Mouse (Mus musculus): Measurements from ENCODE around the gene Maff. TPM values are rescaled to one million over a fixed set of nuclear protein-coding genes. Genes with fewer than 3 reads are reported as not detected.
A peak's percentile ranks its signal among the peaks of the same experiment; 100 is the strongest.

Maff gene
- total and polyA plus RNA-seq, 2 experiments from 2014 or later, result 1.8 to 19.4 TPM

DNA sequence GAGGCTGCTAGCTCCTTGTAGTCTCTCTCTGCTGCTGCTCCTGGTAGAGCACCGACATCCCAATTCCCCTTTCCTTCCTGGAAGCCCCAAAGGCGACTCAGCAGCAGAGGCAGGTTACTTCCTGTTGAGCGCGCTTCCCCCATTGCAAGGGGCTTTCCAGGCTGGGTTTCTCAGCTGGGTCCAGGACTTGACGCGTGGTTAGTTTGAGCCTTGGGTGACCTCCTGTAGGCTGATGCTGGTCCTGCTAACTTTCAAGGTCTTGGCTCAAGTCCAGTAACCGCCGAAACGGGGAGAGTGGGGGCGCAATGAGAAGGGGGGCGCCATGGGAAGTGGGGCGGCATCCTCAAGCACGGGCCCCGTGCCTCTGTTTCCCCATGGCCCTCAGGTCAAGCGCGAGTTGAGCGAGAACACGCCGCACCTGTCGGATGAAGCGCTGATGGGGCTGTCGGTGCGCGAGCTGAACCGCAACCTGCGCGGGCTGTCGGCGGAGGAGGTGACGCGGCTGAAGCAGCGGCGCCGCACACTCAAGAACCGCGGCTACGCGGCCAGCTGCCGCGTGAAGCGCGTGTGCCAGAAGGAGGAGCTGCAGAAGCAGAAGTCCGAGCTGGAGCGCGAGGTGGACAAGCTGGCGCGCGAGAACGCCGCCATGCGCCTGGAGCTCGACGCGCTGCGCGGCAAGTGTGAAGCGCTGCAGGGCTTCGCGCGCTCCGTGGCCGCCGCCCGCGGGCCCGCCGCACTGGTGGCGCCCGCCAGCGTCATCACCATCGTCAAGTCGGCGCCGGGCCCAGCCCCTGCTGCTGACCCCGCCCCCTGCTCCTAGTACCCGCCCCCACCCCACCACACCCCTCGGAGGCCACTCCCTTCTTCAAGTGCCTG lies 10.9 kb downstream of the Maff start:
- H3K4me1 ChIP-seq (ENCODE audit: control insufficient read depth, insufficient read depth), result peaks cover 35% of the 10 kb centered on the region
- ATAC-seq (ENCODE audit: insufficient read depth, low read depth) (peak; percentile 86), DNase-seq (ENCODE audit: low spot score) (peak; percentile 80)
- WGBS, result under 1% methylated on average over 76 of the region's 77 CpGs
- no peaks in the 10 kb centered on the region for H3K9me3 ChIP-seq (replicated peaks; ENCODE audit: control insufficient read depth, low read length)
- H3K27me3 ChIP-seq (ENCODE audit: control insufficient read depth, insufficient read depth, low read length), result no peaks in the 10 kb centered on the region
- peak overlapping the region; percentile 77 for H3K4me2 ChIP-seq (ENCODE audit: low read depth, low read length)
- H3K9ac ChIP-seq (replicated peaks; ENCODE audit: low read depth, low read length), result peak overlapping the region; percentile 55
- peak overlapping the region; percentile 71 for H3K27ac ChIP-seq (ENCODE audit: low read depth)
- peak overlapping the region; percentile 43 for H3K4me3 ChIP-seq (ENCODE audit: low read depth, low read length)
- TF ChIP-seq EP300 (IDR thresholded peaks at IDR 0.05; ENCODE audit: low read depth) (no peak), CTCF (IDR thresholded peaks at IDR 0.05; ENCODE audit: low read depth) (no peak; the same call in 1 of the 2 replicates)
- H3K36me3 ChIP-seq (replicated peaks; ENCODE audit: control insufficient read depth, insufficient read depth, low read length), result peaks cover 8% of the 10 kb centered on the region

DNA sequence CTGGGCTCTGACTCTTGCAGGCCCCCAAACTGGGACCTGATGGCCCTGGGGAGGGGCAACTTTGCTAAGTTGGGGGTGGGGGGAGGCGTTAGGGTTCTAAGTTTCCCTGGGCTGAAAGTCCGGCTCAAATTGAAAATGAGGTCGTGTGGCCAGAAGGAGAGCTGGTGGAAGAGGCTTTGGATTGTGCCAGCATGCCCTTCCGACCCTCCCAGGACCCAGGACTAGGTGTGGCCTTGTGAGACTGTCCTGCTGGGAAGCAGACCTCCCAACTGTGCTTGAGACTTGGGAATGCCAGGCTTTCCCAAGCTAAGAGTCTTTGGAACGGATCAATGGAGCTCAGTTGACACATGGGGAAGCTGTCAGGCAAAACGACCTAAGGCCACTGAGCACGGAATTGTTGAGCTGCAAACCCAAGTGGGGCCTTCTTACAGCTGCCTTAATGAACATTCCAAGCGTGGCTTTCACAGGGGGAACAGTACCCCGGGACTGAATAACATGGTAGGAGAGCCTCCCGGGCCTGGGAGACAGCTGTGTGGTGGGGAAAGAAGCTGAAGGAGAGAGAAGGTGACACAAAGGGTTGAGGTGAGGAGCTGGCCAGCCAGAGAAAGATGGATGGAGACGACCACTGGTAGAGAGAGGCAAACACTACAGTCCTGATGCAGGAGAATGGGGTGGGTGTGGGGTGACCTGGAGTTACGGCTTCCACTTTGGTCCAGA lies 11.7 kb downstream of the Maff start:
- ATAC-seq (ENCODE audit: insufficient read depth, low read depth) (no peak; the same call in 1 of the 2 replicates), DNase-seq (ENCODE audit: low spot score) (no peak)
- peaks cover 17% of the 10 kb centered on the region for H3K36me3 ChIP-seq (replicated peaks; ENCODE audit: control insufficient read depth, insufficient read depth, low read length)
- H3K4me2 ChIP-seq (ENCODE audit: low read depth, low read length), result peak overlapping the region; percentile 77
- WGBS, result 46% methylated on average over 12 of the region's 12 CpGs
- TF ChIP-seq EP300 (IDR thresholded peaks at IDR 0.05; ENCODE audit: low read depth) (no peak), CTCF (IDR thresholded peaks at IDR 0.05; ENCODE audit: low read depth) (no peak)
- no peaks in the 10 kb centered on the region for H3K9me3 ChIP-seq (replicated peaks; ENCODE audit: control insufficient read depth, low read length)
- H3K4me1 ChIP-seq (ENCODE audit: control insufficient read depth, insufficient read depth), result peaks cover 35% of the 10 kb centered on the region
- no peaks in the 10 kb centered on the region for H3K27me3 ChIP-seq (ENCODE audit: control insufficient read depth, insufficient read depth, low read length)
- H3K27ac ChIP-seq (ENCODE audit: low read depth), result peak overlapping the region; percentile 71
- no peak overlapping the region; the same call in 1 of the 2 replicates for H3K9ac ChIP-seq (replicated peaks; ENCODE audit: low read depth, low read length)
- H3K4me3 ChIP-seq (ENCODE audit: low read depth, low read length), result peak overlapping the region; percentile 43

DNA sequence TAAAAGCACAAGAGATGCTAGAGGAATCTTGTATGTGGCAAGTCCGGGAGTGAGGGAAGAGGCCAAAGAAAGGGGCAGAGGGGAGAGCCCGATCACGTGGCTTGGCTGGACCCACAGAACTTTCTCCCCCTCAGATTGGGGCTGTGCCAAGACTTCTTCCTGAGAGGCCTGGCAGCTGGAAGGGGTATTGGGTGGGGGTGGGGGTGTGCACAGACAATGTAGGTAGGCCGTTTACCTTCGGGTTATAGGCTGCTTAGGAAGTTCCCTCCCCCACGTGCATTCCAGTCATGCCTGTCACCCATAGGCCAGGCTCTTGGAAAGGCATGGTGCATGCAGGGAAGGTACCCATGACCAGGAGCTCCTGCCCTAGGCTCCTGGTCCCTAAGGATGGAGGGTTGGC lies 13.5 kb downstream of the Maff start:
- H3K27me3 ChIP-seq (ENCODE audit: control insufficient read depth, insufficient read depth, low read length), result no peaks in the 10 kb centered on the region
- no peaks in the 10 kb centered on the region for H3K9me3 ChIP-seq (replicated peaks; ENCODE audit: control insufficient read depth, low read length)
- ATAC-seq (ENCODE audit: insufficient read depth, low read depth), result peak; percentile 12; the same call in 1 of the 2 replicates
- H3K9ac ChIP-seq (replicated peaks; ENCODE audit: low read depth, low read length), result no peak overlapping the region
- H3K4me1 ChIP-seq (ENCODE audit: control insufficient read depth, insufficient read depth), result peaks cover 32% of the 10 kb centered on the region
- 9% methylated on average over 6 of the region's 6 CpGs for WGBS
- TF ChIP-seq EP300 (IDR thresholded peaks at IDR 0.05; ENCODE audit: low read depth) (no peak), CTCF (IDR thresholded peaks at IDR 0.05; ENCODE audit: low read depth) (no peak)
- peak overlapping the region; percentile 17; the same call in 1 of the 2 replicates for H3K4me2 ChIP-seq (ENCODE audit: low read depth, low read length)
- no peak overlapping the region for H3K4me3 ChIP-seq (ENCODE audit: low read depth, low read length)
- DNase-seq (ENCODE audit: low spot score), result peak; percentile 31
- peaks cover 34% of the 10 kb centered on the region for H3K36me3 ChIP-seq (replicated peaks; ENCODE audit: control insufficient read depth, insufficient read depth, low read length)
- peak overlapping the region; percentile 22 for H3K27ac ChIP-seq (ENCODE audit: low read depth)

DNA sequence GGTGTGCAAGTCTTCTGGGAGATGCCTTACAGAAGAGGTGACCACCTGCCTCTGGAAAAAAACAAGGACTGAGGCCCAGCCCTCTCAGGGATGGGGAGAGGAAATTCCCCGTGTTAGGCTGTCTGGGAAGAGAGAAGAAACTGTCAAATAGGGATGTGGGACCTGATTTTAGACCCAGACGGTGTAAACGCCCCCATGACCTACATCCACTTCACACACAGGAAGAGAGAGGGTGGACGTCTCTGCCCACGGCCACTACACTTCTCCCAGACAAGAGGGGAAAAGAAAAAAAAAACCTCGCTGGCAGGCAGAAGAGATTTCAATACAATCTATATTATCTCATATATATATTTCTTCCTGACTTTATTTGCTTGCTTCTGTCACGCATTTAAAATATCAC lies 13.9 kb downstream of the Maff start:
- DNase-seq (ENCODE audit: low spot score) (no peak), ATAC-seq (ENCODE audit: insufficient read depth, low read depth) (no peak)
- TF ChIP-seq CTCF (IDR thresholded peaks at IDR 0.05; ENCODE audit: low read depth) (no peak), EP300 (IDR thresholded peaks at IDR 0.05; ENCODE audit: low read depth) (no peak)
- 28% methylated on average over 7 of the region's 7 CpGs for WGBS
- H3K4me1 ChIP-seq (ENCODE audit: control insufficient read depth, insufficient read depth), result peaks cover 32% of the 10 kb centered on the region
- H3K36me3 ChIP-seq (replicated peaks; ENCODE audit: control insufficient read depth, insufficient read depth, low read length), result peaks cover 38% of the 10 kb centered on the region
- no peaks in the 10 kb centered on the region for H3K9me3 ChIP-seq (replicated peaks; ENCODE audit: control insufficient read depth, low read length)
- no peak overlapping the region for H3K4me3 ChIP-seq (ENCODE audit: low read depth, low read length)
- H3K27me3 ChIP-seq (ENCODE audit: control insufficient read depth, insufficient read depth, low read length), result no peaks in the 10 kb centered on the region
- 0 out of 2 replicates have a peak overlapping the region, but pooled peaks have one; percentile 17 for H3K4me2 ChIP-seq (ENCODE audit: low read depth, low read length)
- H3K27ac ChIP-seq (ENCODE audit: low read depth), result peak overlapping the region; percentile 22
- no peak overlapping the region for H3K9ac ChIP-seq (replicated peaks; ENCODE audit: low read depth, low read length)

- Histone ChIP-seq H3K4me1 (ENCODE audit: control insufficient read depth, insufficient read depth) (peaks cover 32% of the 10 kb centered on the region), H3K27ac (ENCODE audit: low read depth) (peak overlapping the region; percentile 17)
Observed at GRCm38 (mm10) chr15:79361023-79361422, 14.6 kb downstream of the Maff start.

More at GRCm38 (mm10) chr15:79361023-79361422, 14.6 kb downstream of the Maff start:
- H3K4me2 ChIP-seq (ENCODE audit: low read depth, low read length), result no peak overlapping the region
- WGBS, result 49% methylated on average over 4 of the region's 4 CpGs
- H3K27me3 ChIP-seq (ENCODE audit: control insufficient read depth, insufficient read depth, low read length), result no peaks in the 10 kb centered on the region
- peaks cover 45% of the 10 kb centered on the region for H3K36me3 ChIP-seq (replicated peaks; ENCODE audit: control insufficient read depth, insufficient read depth, low read length)
- no peak for ATAC-seq (ENCODE audit: insufficient read depth, low read depth)
- no peaks in the 10 kb centered on the region for H3K9me3 ChIP-seq (replicated peaks; ENCODE audit: control insufficient read depth, low read length)
- no peak overlapping the region for H3K4me3 ChIP-seq (ENCODE audit: low read depth, low read length)
- no peak for TF ChIP-seq CTCF (IDR thresholded peaks at IDR 0.05; ENCODE audit: low read depth)
- TF ChIP-seq EP300 (IDR thresholded peaks at IDR 0.05; ENCODE audit: low read depth), result no peak
- no peak overlapping the region for H3K9ac ChIP-seq (replicated peaks; ENCODE audit: low read depth, low read length)
- DNase-seq (ENCODE audit: low spot score), result no peak
